Mouse (Mus musculus) brown adipose tissue, adult 24 weeks (tissue): Measurements from ENCODE around the gene Pcgf2. TPM values are rescaled to one million over a fixed set of nuclear protein-coding genes. Genes with fewer than 3 reads are reported as not detected.
A peak's percentile ranks its signal among the peaks of the same experiment; 100 is the strongest.

Source experiments
- H3K27ac ChIP-seq: fragments of 200-500 bp; replicated peaks from 2 replicates; pipeline ENCODE4 v1.5.1; 2012; ENCODE audit warnings: low read depth, mild to moderate bottlenecking, low read length
- H3K4me1 ChIP-seq: fragments of 200-500 bp; 2 replicates; pipeline ENCODE4 v1.6.1; 2012; ENCODE audit warnings: low read length, mixed read lengths; ENCODE audit not compliant: control insufficient read depth, insufficient read depth, insufficient read length
- H3K4me3 ChIP-seq: fragments of 200-500 bp; 2 replicates; pipeline ENCODE4 v1.5.1; 2012; ENCODE audit warnings: low read depth, mild to moderate bottlenecking, low read length, moderate library complexity; ENCODE audit not compliant: insufficient read depth
- polyA plus RNA-seq: library from polyadenylated mRNA; stranded (reverse); fragments of >200 nt; gene quantifications from 2 replicates; pipeline ENCODE4 v1.2.4, GENCODE M21; 2012; ENCODE audit not compliant: missing spikeins, insufficient read depth, insufficient read length

Gene Pcgf2
- polyA plus RNA-seq, 1 experiment, result 12.7 TPM

- Histone ChIP-seq H3K27ac (no peak overlapping the region), H3K4me1 (no peaks in the 10 kb centered on the region; the same call in 1 of the 2 replicates), H3K4me3 (no peak overlapping the region)
These were observed 5.9 kb downstream of the Pcgf2 start for GRCm38 (mm10) chr11:97694435-97694834.

GRCm38 (mm10) chr11:97689861-97690260 lies 10.4 kb downstream of the Pcgf2 start:
- Histone ChIP-seq H3K4me1 (peaks cover 1% of the 10 kb centered on the region; the same call in 1 of the 2 replicates), H3K27ac (no peak overlapping the region), H3K4me3 (no peak overlapping the region)

GRCm38 (mm10) chr11:97687061-97687460 lies 13.2 kb downstream of the Pcgf2 start:
- H3K27ac ChIP-seq, result peak overlapping the region; percentile 95
- peak overlapping the region; percentile 66 for H3K4me3 ChIP-seq
- H3K4me1 ChIP-seq, result peaks cover 7% of the 10 kb centered on the region; the same call in 1 of the 2 replicates

GRCm38 (mm10) chr11:97686322-97686908 lies 13.9 kb downstream of the Pcgf2 start:
- peaks cover 7% of the 10 kb centered on the region; the same call in 1 of the 2 replicates for H3K4me1 ChIP-seq
- H3K4me3 ChIP-seq, result peak overlapping the region; percentile 66
- H3K27ac ChIP-seq, result peak overlapping the region; percentile 95

GRCm38 (mm10) chr11:97685613-97686321 lies 14.5 kb downstream of the Pcgf2 start, which contains the start of gene Cisd3:
Cisd3 (plus strand) TSS chr11:97685826.
- Histone ChIP-seq H3K27ac (peak within 1 kb of the TSS; percentile 95), H3K4me1 (peaks cover 7% of the 10 kb centered on the region; the same call in 1 of the 2 replicates)

GRCm38 (mm10) chr11:97684766-97685165 lies 15.5 kb downstream of the Pcgf2 start:
- peaks cover 7% of the 10 kb centered on the region; the same call in 1 of the 2 replicates for H3K4me1 ChIP-seq
- no peak overlapping the region for H3K4me3 ChIP-seq
- H3K27ac ChIP-seq, result peak overlapping the region; percentile 6

More at GRCm38 (mm10) chr11:97685613-97686321, 14.5 kb downstream of the Pcgf2 start, which contains the start of gene Cisd3:
- H3K4me3 ChIP-seq, result peak within 1 kb of the TSS; percentile 66

- Histone ChIP-seq H3K4me3 (no peak overlapping the region), H3K4me1 (peaks cover 7% of the 10 kb centered on the region; the same call in 1 of the 2 replicates), H3K27ac (peak overlapping the region; percentile 6)
These were observed 16.1 kb downstream of the Pcgf2 start for GRCm38 (mm10) chr11:97684063-97684680.

GRCm38 (mm10) chr11:97682504-97683055 lies 17.7 kb downstream of the Pcgf2 start:
- H3K4me1 ChIP-seq, result peaks cover 7% of the 10 kb centered on the region; the same call in 1 of the 2 replicates
- no peak overlapping the region for H3K4me3 ChIP-seq
- H3K27ac ChIP-seq, result no peak overlapping the region

- Histone ChIP-seq H3K27ac (no peak overlapping the region), H3K4me1 (peaks cover 7% of the 10 kb centered on the region; the same call in 1 of the 2 replicates), H3K4me3 (no peak overlapping the region)
These were observed 19.9 kb downstream of the Pcgf2 start for GRCm38 (mm10) chr11:97680430-97680829.

GRCm38 (mm10) chr11:97678301-97678700 lies 22.0 kb downstream of the Pcgf2 start:
- no peak overlapping the region for H3K27ac ChIP-seq
- no peaks in the 10 kb centered on the region for H3K4me1 ChIP-seq
- H3K4me3 ChIP-seq, result no peak overlapping the region

GRCm38 (mm10) chr11:97677842-97678241 lies 22.5 kb downstream of the Pcgf2 start:
- H3K4me3 ChIP-seq, result no peak overlapping the region
- H3K27ac ChIP-seq, result no peak overlapping the region
- H3K4me1 ChIP-seq, result no peaks in the 10 kb centered on the region

GRCm38 (mm10) chr11:97677381-97677780 lies 22.9 kb downstream of the Pcgf2 start:
- no peak overlapping the region for H3K27ac ChIP-seq
- H3K4me1 ChIP-seq, result no peaks in the 10 kb centered on the region

GRCm38 (mm10) chr11:97676050-97676754 lies 24.1 kb downstream of the Pcgf2 start:
- Histone ChIP-seq H3K27ac (no peak overlapping the region), H3K4me3 (no peak overlapping the region), H3K4me1 (no peaks in the 10 kb centered on the region)

More at GRCm38 (mm10) chr11:97677381-97677780, 22.9 kb downstream of the Pcgf2 start:
- no peak overlapping the region for H3K4me3 ChIP-seq

GRCm38 (mm10) chr11:97673148-97673547 lies 27.1 kb downstream of the Pcgf2 start:
- Histone ChIP-seq H3K4me1 (peaks cover 2% of the 10 kb centered on the region; the same call in 1 of the 2 replicates), H3K4me3 (no peak overlapping the region), H3K27ac (no peak overlapping the region)
